Comparison of ENCODE assay signal across 8 mouse cellular contexts in genomic region chr7:19369823-19370425, GRCm38 (mm10). TPM values are rescaled to one million over a fixed set of nuclear protein-coding genes. Genes with fewer than 3 reads are reported as not detected.
DNase-seq lines count a peak whose midpoint lies in the region; ATAC-seq lines count a peak whose summit lies in the region.

No protein-coding gene starts in this region.

- H3K9me3 ChIP-seq in forebrain, embryonic 14.5 days (replicated peaks; ENCODE audit: control insufficient read depth, low read length) = no peaks in the 10 kb centered on the region
- no peaks in the 10 kb centered on the region for H3K9me3 ChIP-seq in hindbrain, embryonic 14.5 days (ENCODE audit: control insufficient read depth, low read length)
- no peaks in the 10 kb centered on the region for H3K9me3 ChIP-seq in midbrain, embryonic 11.5 days (ENCODE audit: control insufficient read depth, low read length)

- peak; percentile 62 to 72 for DNase-seq in adrenal gland, adult 18-20 months (ENCODE audit: low spot score in 2 of 2)
- DNase-seq in adrenal gland, adult 8-10 months = no peak
- DNase-seq in cerebellum, adult 11-12 months = peak; percentile 73
- peak; percentile 75 for DNase-seq in forebrain, embryonic 14.5 days (ENCODE audit: low spot score)
- DNase-seq in hindbrain, embryonic 14.5 days (ENCODE audit: low spot score) = peak; percentile 78
- peak; percentile 69 to 75 for DNase-seq in left cerebral cortex, postnatal 36 days (ENCODE audit: low spot score in 2 of 2)
- DNase-seq in midbrain, embryonic 11.5 days (ENCODE audit: low spot score, missing footprints) = peak; percentile 98
- DNase-seq in spleen, postnatal 36 days (ENCODE audit: low spot score in 2 of 2) = peak; percentile 35 to 47

- peak; percentile 91 for ATAC-seq in forebrain, embryonic 14.5 days
- peak; percentile 85 for ATAC-seq in hindbrain, embryonic 14.5 days (ENCODE audit: low FRiP score)
- peak; percentile 91 for ATAC-seq in midbrain, embryonic 11.5 days (ENCODE audit: low FRiP score)

- no peak overlapping the region for H3K27ac ChIP-seq in forebrain, embryonic 14.5 days (ENCODE audit: low read depth, low read length)
- no peak overlapping the region for H3K27ac ChIP-seq in hindbrain, embryonic 14.5 days
- H3K27ac ChIP-seq in midbrain, embryonic 11.5 days (ENCODE audit: low read depth, low read length) = no peak overlapping the region

- peak overlapping the region; percentile 67 for H3K4me2 ChIP-seq in forebrain, embryonic 14.5 days (ENCODE audit: low read length)
- H3K4me2 ChIP-seq in hindbrain, embryonic 14.5 days (replicated peaks) = peak overlapping the region; percentile 65
- peak overlapping the region; percentile 50 for H3K4me2 ChIP-seq in midbrain, embryonic 11.5 days

- H3K4me1 ChIP-seq in forebrain, embryonic 14.5 days (ENCODE audit: control insufficient read depth, insufficient read depth, low read length) = no peaks in the 10 kb centered on the region
- H3K4me1 ChIP-seq in hindbrain, embryonic 14.5 days (replicated peaks; ENCODE audit: control insufficient read depth, insufficient read depth, low read length) = no peaks in the 10 kb centered on the region
- H3K4me1 ChIP-seq in midbrain, embryonic 11.5 days (ENCODE audit: control insufficient read depth, insufficient read depth, low read length) = no peaks in the 10 kb centered on the region

- 14% methylated on average over 46 of the region's 46 CpGs for WGBS in forebrain, embryonic 14.5 days
- WGBS in hindbrain, embryonic 14.5 days = 14% methylated on average over 44 of the region's 46 CpGs
- WGBS in midbrain, embryonic 11.5 days = 11% methylated on average over 46 of the region's 46 CpGs

- no peaks in the 10 kb centered on the region for H3K36me3 ChIP-seq in forebrain, embryonic 14.5 days (ENCODE audit: control insufficient read depth, insufficient read depth, low read length)
- no peaks in the 10 kb centered on the region for H3K36me3 ChIP-seq in hindbrain, embryonic 14.5 days (replicated peaks; ENCODE audit: control insufficient read depth, insufficient read depth)
- H3K36me3 ChIP-seq in midbrain, embryonic 11.5 days (ENCODE audit: control insufficient read depth, insufficient read depth, low read length) = no peaks in the 10 kb centered on the region

- peak overlapping the region; percentile 35 for H3K4me3 ChIP-seq in forebrain, embryonic 14.5 days (ENCODE audit: low read depth, low read length)
- H3K4me3 ChIP-seq in hindbrain, embryonic 14.5 days (replicated peaks; ENCODE audit: low read length) = peak overlapping the region; percentile 37
- peak overlapping the region; percentile 37 for H3K4me3 ChIP-seq in midbrain, embryonic 11.5 days (ENCODE audit: low read depth, low read length)

- no peaks in the 10 kb centered on the region for H3K27me3 ChIP-seq in forebrain, embryonic 14.5 days (replicated peaks; ENCODE audit: control insufficient read depth, insufficient read depth, low read length)
- no peaks in the 10 kb centered on the region for H3K27me3 ChIP-seq in hindbrain, embryonic 14.5 days (ENCODE audit: control insufficient read depth, insufficient read depth, low read length)
- no peaks in the 10 kb centered on the region for H3K27me3 ChIP-seq in midbrain, embryonic 11.5 days (ENCODE audit: control insufficient read depth, insufficient read depth, low read length)

- peak overlapping the region; percentile 61 for H3K9ac ChIP-seq in forebrain, embryonic 14.5 days (ENCODE audit: low read length)
- H3K9ac ChIP-seq in hindbrain, embryonic 14.5 days = peak overlapping the region; percentile 63
- H3K9ac ChIP-seq in midbrain, embryonic 11.5 days (ENCODE audit: low read length) = peak overlapping the region; percentile 71

- intact Hi-C loops in left cerebral cortex, postnatal 36 days (cut with DNase I) = no loop called here

RNA-seq across cellular contexts. Expression of gene Ppp1r13l, which starts 10.4 kb away (rescaled TPM):
- 1 to 10 TPM; 5.9 to 6.7 TPM for total RNA-seq in adrenal gland, adult 18-20 months (2021)
- 10 to 100 TPM in 1 of 4 experiments, 1 to 10 TPM in 3; 6.4 to 12.5 (median 8.4) TPM for total RNA-seq in adrenal gland, adult 8-10 months (2022)
- 1.1 and 1.3 TPM in 2 replicates for polyA plus RNA-seq in forebrain, embryonic 14.5 days (2014; fragmentation: Nextera tagmentation; extraction: Ambion mirVana)
- polyA plus RNA-seq in hindbrain, embryonic 14.5 days (2014; fragmentation: Nextera tagmentation; extraction: Ambion mirVana) = 2.4 and 2.6 TPM in 2 replicates
- 1 to 10 TPM; 5.1 to 7.9 TPM for total RNA-seq in left cerebral cortex, postnatal 36 days (2021)
- 3.0 and 3.2 TPM in 2 replicates for polyA plus RNA-seq in midbrain, embryonic 11.5 days (2014; fragmentation: Nextera tagmentation; extraction: Ambion mirVana)

RNA-seq across cellular contexts. Expression of gene Cd3eap, which starts 10.6 kb away (rescaled TPM):
- 10 to 100 TPM; 13.3 to 13.7 TPM for total RNA-seq in adrenal gland, adult 18-20 months (2021)
- 10 to 100 TPM; 12.9 to 15.2 (median 13.5) TPM for total RNA-seq in adrenal gland, adult 8-10 months (2022)
- polyA plus RNA-seq in forebrain, embryonic 14.5 days (2014; fragmentation: Nextera tagmentation; extraction: Ambion mirVana) = 18.4 and 20.0 TPM in 2 replicates
- 17.0 TPM in 2 replicates for polyA plus RNA-seq in hindbrain, embryonic 14.5 days (2014; fragmentation: Nextera tagmentation; extraction: Ambion mirVana)
- total RNA-seq in left cerebral cortex, postnatal 36 days (2021) = 10 to 100 TPM; 17.3 to 17.6 TPM
- 15.1 and 15.4 TPM in 2 replicates for polyA plus RNA-seq in midbrain, embryonic 11.5 days (2014; fragmentation: Nextera tagmentation; extraction: Ambion mirVana)

RNA-seq across cellular contexts. Expression of gene Ercc2, which starts 11.9 kb away (rescaled TPM):
- 10 to 100 TPM; 27.1 to 30.9 TPM for total RNA-seq in adrenal gland, adult 18-20 months (2021)
- 10 to 100 TPM; 31.0 to 44.8 (median 39.2) TPM for total RNA-seq in adrenal gland, adult 8-10 months (2022)
- polyA plus RNA-seq in forebrain, embryonic 14.5 days (2014; fragmentation: Nextera tagmentation; extraction: Ambion mirVana) = 12.9 and 15.2 TPM in 2 replicates
- polyA plus RNA-seq in hindbrain, embryonic 14.5 days (2014; fragmentation: Nextera tagmentation; extraction: Ambion mirVana) = 15.6 and 16.5 TPM in 2 replicates
- 10 to 100 TPM; 26.1 to 40.0 TPM for total RNA-seq in left cerebral cortex, postnatal 36 days (2021)
- polyA plus RNA-seq in midbrain, embryonic 11.5 days (2014; fragmentation: Nextera tagmentation; extraction: Ambion mirVana) = 10.3 and 10.9 TPM in 2 replicates

RNA-seq across cellular contexts. Expression of gene Ercc1, which starts 25.3 kb away (rescaled TPM):
- total RNA-seq in adrenal gland, adult 18-20 months (2021) = 10 to 100 TPM; 31.2 to 41.0 TPM
- total RNA-seq in adrenal gland, adult 8-10 months (2022) = 10 to 100 TPM; 32.4 to 56.3 (median 41.6) TPM
- 99.5 and 101 TPM in 2 replicates for polyA plus RNA-seq in forebrain, embryonic 14.5 days (2014; fragmentation: Nextera tagmentation; extraction: Ambion mirVana)
- 82.6 and 86.1 TPM in 2 replicates for polyA plus RNA-seq in hindbrain, embryonic 14.5 days (2014; fragmentation: Nextera tagmentation; extraction: Ambion mirVana)
- total RNA-seq in left cerebral cortex, postnatal 36 days (2021) = 10 to 100 TPM; 35.6 to 41.8 TPM
- 111 and 118 TPM in 2 replicates for polyA plus RNA-seq in midbrain, embryonic 11.5 days (2014; fragmentation: Nextera tagmentation; extraction: Ambion mirVana)

RNA-seq across cellular contexts. Expression of gene Klc3, which starts 34.0 kb away (rescaled TPM):
- total RNA-seq in adrenal gland, adult 18-20 months (2021) = 1 to 10 TPM; 1.3 to 3.7 TPM
- total RNA-seq in adrenal gland, adult 8-10 months (2022) = 10 to 100 TPM in 1 of 4 experiments, 1 to 10 TPM in 2, under 1 TPM in 1; 0.61 to 13.6 (median 5.5) TPM
- polyA plus RNA-seq in forebrain, embryonic 14.5 days (2014; fragmentation: Nextera tagmentation; extraction: Ambion mirVana) = 0.81 and 1.3 TPM in 2 replicates
- 0.78 and 1.1 TPM in 2 replicates for polyA plus RNA-seq in hindbrain, embryonic 14.5 days (2014; fragmentation: Nextera tagmentation; extraction: Ambion mirVana)
- total RNA-seq in left cerebral cortex, postnatal 36 days (2021) = 1 to 10 TPM; 2.6 to 3.3 TPM
- polyA plus RNA-seq in midbrain, embryonic 11.5 days (2014; fragmentation: Nextera tagmentation; extraction: Ambion mirVana) = 0.37 and 1.4 TPM in 2 replicates
